ENCODE assay signal across 21 mouse cellular contexts in genomic region chr2:71298729-71299128, GRCm38 (mm10).
DNase-seq lines count a peak whose midpoint lies in the region; TF ChIP-seq lines count a peak whose summit lies in the region.
"Had no signal": no experiment of that assay in that cellular context is flagged by ENCODE, and none has a peak within 500 bp of the region (broad histone marks: within the 10 kb centered on the region; RNA-seq: fewer than 3 reads in every experiment).

No protein-coding gene starts in this region.

- H3K4me3 ChIP-seq in gastrocnemius, adult 2 months, result no peak overlapping the region
- H3K4me3 ChIP-seq in layer of hippocampus, adult 2 months, result no peak overlapping the region
- H3K4me3 ChIP-seq: embryonic facial prominence, embryonic 10.5 days; forebrain, embryonic 15.5 days; hindbrain, embryonic 15.5 days; limb, embryonic 15.5 days; midbrain, embryonic 12.5 days; neural tube, embryonic 15.5 days had no signal

- TF ChIP-seq CTCF in gastrocnemius, adult 2 months (IDR thresholded peaks at IDR 0.05), result peak; percentile 47
- peak; percentile 51 for TF ChIP-seq CTCF in layer of hippocampus, adult 2 months (conservative IDR thresholded peaks at IDR 0.05)

- no peak overlapping the region for H3K27ac ChIP-seq in gastrocnemius, adult 2 months
- H3K27ac ChIP-seq in layer of hippocampus, adult 2 months, result no peak overlapping the region
- H3K27ac ChIP-seq: embryonic facial prominence, embryonic 10.5 days; forebrain, embryonic 15.5 days; hindbrain, embryonic 15.5 days; liver, embryonic 14.5 days; midbrain, embryonic 12.5 days; neural tube, embryonic 15.5 days; stomach, postnatal 0 days had no signal

- no peak for DNase-seq in gastrocnemius, adult 2 months
- no peak for DNase-seq in gastrocnemius, adult 18-20 months (ENCODE audit: low spot score)
- no peak for DNase-seq in layer of hippocampus, adult 2 months (ENCODE audit: low spot score in 2 of 2)
- no peak for DNase-seq in layer of hippocampus, adult 8-10 months (ENCODE audit: low spot score in 2 of 2)
- DNase-seq in thymus, postnatal 14 days, result peak; percentile 53
- no peak for DNase-seq in thymus, adult 18-20 months
- DNase-seq in testis, postnatal 14 days (ENCODE audit: low spot score), result no peak
- DNase-seq: adrenal gland, adult 8-10 months; cerebellum, adult 8-10 months; gastrocnemius, postnatal 14 days; kidney, adult 9 months; layer of hippocampus, adult 9-11 months; left cerebral cortex, postnatal 4 days had no signal

- intact Hi-C loops in gastrocnemius, adult 2 months (cut with DNase I), result no loop called here
